Mouse (Mus musculus) forebrain, embryonic 15.5 days (tissue): ENCODE measurements at regions not wholly inside any gene's neighbourhood (a gene's known extent, or its start where the extent isn't known, plus 50 kb on each side); places are given as distances from the start of the nearest gene placed in this dataset.
"Not testable (repeated sequence)": the region's sequence is repeated elsewhere in the genome, so short reads cannot be mapped to it uniquely, and the experiment has no call there.

Experiments used
- ATAC-seq: fragments of 200-750 bp; cut with Nextera tagmentation; replicated peaks from 2 replicates; pipeline ENCODE4 v1.8.0; 2017; ENCODE audit warnings: mild to moderate bottlenecking, moderate TSS enrichment, moderate library complexity
- H3K27ac ChIP-seq: fragments of 300-500 bp; sonication (generic); replicated peaks from 2 replicates; pipeline ENCODE4 v1.5.1; 2015; ENCODE audit warnings: mild to moderate bottlenecking, inconsistent platforms
- H3K27me3 ChIP-seq: fragments of 300-500 bp; sonication (generic); 2 replicates; pipeline ENCODE4 v1.6.1; 2015; ENCODE audit warnings: inconsistent platforms
- H3K36me3 ChIP-seq: fragments of 300-500 bp; sonication (generic); 2 replicates; pipeline ENCODE4 v1.6.1; 2015; ENCODE audit warnings: mild to moderate bottlenecking, inconsistent platforms
- H3K4me1 ChIP-seq: fragments of 300-500 bp; sonication (generic); 2 replicates; pipeline ENCODE4 v1.6.1; 2015; ENCODE audit warnings: inconsistent platforms
- H3K4me2 ChIP-seq: fragments of 300-500 bp; sonication (generic); replicated peaks from 2 replicates; pipeline ENCODE4 v1.6.1; 2015; ENCODE audit warnings: mild to moderate bottlenecking, inconsistent platforms
- H3K4me3 ChIP-seq: fragments of 300-500 bp; sonication (generic); 2 replicates; pipeline ENCODE4 v1.5.1; 2015; ENCODE audit warnings: mild to moderate bottlenecking, inconsistent platforms
- H3K9ac ChIP-seq: fragments of 300-500 bp; sonication (generic); replicated peaks from 2 replicates; pipeline ENCODE4 v1.6.1; 2015; ENCODE audit warnings: mild to moderate bottlenecking, inconsistent platforms
- H3K9me3 ChIP-seq: fragments of 300-500 bp; sonication (generic); 2 replicates; pipeline ENCODE4 v1.6.1; 2016; ENCODE audit warnings: inconsistent platforms
- whole genome bisulfite sequencing: fragments of 180-500 bp; shearing (Covaris S2); methylation state at CpG from one replicate; pipeline ENCODE4 v1.1.7; 2015; ENCODE audit warnings: mixed read lengths; 5-methylcytosine and 5-hydroxymethylcytosine counted together

- Histone ChIP-seq H3K4me2 (no peak overlapping the region), H3K27me3 (no peaks in the 10 kb centered on the region), H3K36me3 (no peaks in the 10 kb centered on the region), H3K9ac (no peak overlapping the region), H3K9me3 (no peaks in the 10 kb centered on the region), H3K4me1 (peaks cover 20% of the 10 kb centered on the region), H3K27ac (peak overlapping the region; percentile 67), H3K4me3 (no peak overlapping the region)
- WGBS = 50% methylated on average over 4 of the region's 4 CpGs
- peak; percentile 24 for ATAC-seq
Observed at GRCm38 (mm10) chr3:21564847-21565485, 511.5 kb upstream of the Tbl1xr1 start.

- Histone ChIP-seq H3K27ac (no peak overlapping the region), H3K36me3 (no peaks in the 10 kb centered on the region)
Observed at GRCm38 (mm10) chr3:21569721-21570120, 506.7 kb upstream of the Tbl1xr1 start.

GRCm38 (mm10) chr3:21578635-21579034, 497.8 kb upstream of the Tbl1xr1 start:
- Histone ChIP-seq H3K27me3 (no peaks in the 10 kb centered on the region), H3K36me3 (no peaks in the 10 kb centered on the region), H3K9ac (no peak overlapping the region), H3K4me1 (no peaks in the 10 kb centered on the region), H3K27ac (no peak overlapping the region), H3K9me3 (no peaks in the 10 kb centered on the region), H3K4me3 (no peak overlapping the region), H3K4me2 (no peak overlapping the region)
- 72% methylated on average over 3 of the region's 3 CpGs for WGBS
- ATAC-seq = no peak

More at GRCm38 (mm10) chr3:21569721-21570120, 506.7 kb upstream of the Tbl1xr1 start:
- Histone ChIP-seq H3K9me3 (no peaks in the 10 kb centered on the region), H3K4me2 (no peak overlapping the region), H3K4me1 (peaks cover 5% of the 10 kb centered on the region), H3K9ac (no peak overlapping the region), H3K4me3 (no peak overlapping the region), H3K27me3 (no peaks in the 10 kb centered on the region)
- WGBS = 90% methylated on average over 1 of the region's 1 CpGs
- ATAC-seq = no peak

GRCm38 (mm10) chr3:21582122-21582521, 494.3 kb upstream of the Tbl1xr1 start:
- Histone ChIP-seq H3K4me3 (no peak overlapping the region), H3K4me2 (no peak overlapping the region), H3K27ac (no peak overlapping the region), H3K4me1 (no peaks in the 10 kb centered on the region), H3K36me3 (no peaks in the 10 kb centered on the region), H3K9me3 (no peaks in the 10 kb centered on the region), H3K9ac (no peak overlapping the region), H3K27me3 (no peaks in the 10 kb centered on the region)
- 76% methylated on average over 1 of the region's 1 CpGs for WGBS
- 0 out of 2 replicates have a peak, but pooled peaks have one; percentile 29 for ATAC-seq

- Histone ChIP-seq H3K27ac (no peak overlapping the region), H3K36me3 (no peaks in the 10 kb centered on the region), H3K4me3 (no peak overlapping the region), H3K27me3 (no peaks in the 10 kb centered on the region), H3K9ac (no peak overlapping the region), H3K4me1 (no peaks in the 10 kb centered on the region), H3K4me2 (no peak overlapping the region), H3K9me3 (no peaks in the 10 kb centered on the region)
- WGBS = 91% methylated on average over 3 of the region's 3 CpGs
- ATAC-seq = no peak
Observed at GRCm38 (mm10) chr3:21585767-21586166, 490.7 kb upstream of the Tbl1xr1 start.

- H3K4me2 ChIP-seq = no peak overlapping the region
- H3K27me3 ChIP-seq = no peaks in the 10 kb centered on the region
- no peaks in the 10 kb centered on the region for H3K4me1 ChIP-seq
- H3K4me3 ChIP-seq = no peak overlapping the region
- 100% methylated on average over 2 of the region's 2 CpGs for whole genome bisulfite sequencing
- H3K36me3 ChIP-seq = no peaks in the 10 kb centered on the region
- no peak for ATAC-seq
- no peaks in the 10 kb centered on the region for H3K9me3 ChIP-seq
- H3K27ac ChIP-seq = no peak overlapping the region
- no peak overlapping the region for H3K9ac ChIP-seq
Observed at GRCm38 (mm10) chr3:21606846-21607245, 469.6 kb upstream of the Tbl1xr1 start.

GRCm38 (mm10) chr3:21610231-21610630, 466.2 kb upstream of the Tbl1xr1 start:
- no peak for ATAC-seq
- no peaks in the 10 kb centered on the region for H3K27me3 ChIP-seq
- no peak overlapping the region for H3K9ac ChIP-seq
- H3K36me3 ChIP-seq = no peaks in the 10 kb centered on the region
- H3K4me2 ChIP-seq = no peak overlapping the region
- 92% methylated on average over 2 of the region's 2 CpGs for WGBS
- no peak overlapping the region for H3K4me3 ChIP-seq
- no peak overlapping the region for H3K27ac ChIP-seq
- no peaks in the 10 kb centered on the region for H3K4me1 ChIP-seq
- no peaks in the 10 kb centered on the region for H3K9me3 ChIP-seq

GRCm38 (mm10) chr3:21621745-21622144, 454.7 kb upstream of the Tbl1xr1 start:
- no peaks in the 10 kb centered on the region for H3K9me3 ChIP-seq
- no peak overlapping the region for H3K4me2 ChIP-seq
- 78% methylated on average over 2 of the region's 2 CpGs for WGBS
- H3K27me3 ChIP-seq = no peaks in the 10 kb centered on the region
- H3K27ac ChIP-seq = no peak overlapping the region
- no peak overlapping the region for H3K9ac ChIP-seq
- H3K4me3 ChIP-seq = no peak overlapping the region
- no peaks in the 10 kb centered on the region for H3K36me3 ChIP-seq
- no peak for ATAC-seq
- H3K4me1 ChIP-seq = peaks cover 7% of the 10 kb centered on the region

GRCm38 (mm10) chr3:21625039-21625438, 451.4 kb upstream of the Tbl1xr1 start:
- no peak for ATAC-seq
- no peaks in the 10 kb centered on the region for H3K36me3 ChIP-seq
- 94% methylated on average over 2 of the region's 2 CpGs for WGBS

GRCm38 (mm10) chr3:21626029-21626428, 450.4 kb upstream of the Tbl1xr1 start:
- WGBS = 22% methylated on average over 3 of the region's 3 CpGs
- peak overlapping the region; percentile 42 for H3K27ac ChIP-seq
- no peak for ATAC-seq

More at GRCm38 (mm10) chr3:21625039-21625438, 451.4 kb upstream of the Tbl1xr1 start:
- Histone ChIP-seq H3K27ac (no peak overlapping the region), H3K4me2 (no peak overlapping the region), H3K9ac (no peak overlapping the region), H3K9me3 (no peaks in the 10 kb centered on the region), H3K4me3 (no peak overlapping the region), H3K4me1 (peaks cover 7% of the 10 kb centered on the region), H3K27me3 (no peaks in the 10 kb centered on the region)

GRCm38 (mm10) chr3:21627048-21627447, 449.4 kb upstream of the Tbl1xr1 start:
- WGBS = 87% methylated on average over 2 of the region's 2 CpGs
- H3K9ac ChIP-seq, H3K4me3 ChIP-seq, H3K4me1 ChIP-seq, H3K36me3 ChIP-seq, H3K27me3 ChIP-seq, H3K4me2 ChIP-seq, ATAC-seq, H3K9me3 ChIP-seq: not testable (repeated sequence)
- 0 out of 2 replicates have a peak overlapping the region, but pooled peaks have one; percentile 42 for H3K27ac ChIP-seq

More at GRCm38 (mm10) chr3:21626029-21626428, 450.4 kb upstream of the Tbl1xr1 start:
- Histone ChIP-seq H3K9ac (no peak overlapping the region), H3K27me3 (no peaks in the 10 kb centered on the region), H3K9me3 (no peaks in the 10 kb centered on the region), H3K4me1 (peaks cover 7% of the 10 kb centered on the region), H3K4me2 (no peak overlapping the region), H3K36me3 (no peaks in the 10 kb centered on the region), H3K4me3 (no peak overlapping the region)

- peak; percentile 93 for ATAC-seq
- H3K9ac ChIP-seq = no peak overlapping the region
- H3K27ac ChIP-seq = peak overlapping the region; percentile 56
- peaks cover 8% of the 10 kb centered on the region for H3K4me1 ChIP-seq
- H3K36me3 ChIP-seq = no peaks in the 10 kb centered on the region
- no peak overlapping the region for H3K4me2 ChIP-seq
- H3K4me3 ChIP-seq = no peak overlapping the region
- WGBS = 16% methylated on average over 1 of the region's 1 CpGs
- H3K27me3 ChIP-seq = no peaks in the 10 kb centered on the region
- H3K9me3 ChIP-seq = no peaks in the 10 kb centered on the region
Observed at GRCm38 (mm10) chr3:21633600-21634221, 442.7 kb upstream of the Tbl1xr1 start.
